Mouse (Mus musculus): Measurements from ENCODE around the gene Ugt1a1.

- TF ChIP-seq POLR2A (IDR thresholded peaks at IDR 0.05; ENCODE audit: extremely low read depth, insufficient read depth, low read length) (no peak), CTCF (IDR thresholded peaks at IDR 0.05; ENCODE audit: low read depth, low read length) (no peak)
These were observed 19.4 kb downstream of the Ugt1a1 start for GRCm38 (mm10) chr1:88230981-88231802.

Data from liver, adult 2 months (tissue).